Mouse (Mus musculus) ovary, postnatal 36 days (tissue): ENCODE measurements around the gene Lrch1.
A peak's percentile ranks its signal among the peaks of the same experiment; 100 is the strongest.

Experiments used
- DNase-seq: peaks from one replicate; pipeline ENCODE4 v3.0.0; 2022; ENCODE audit warnings: low spot score, mixed read lengths

Gene Lrch1

GRCm38 (mm10) chr14:74947376-74948013, at the start of gene Lrch1:
TSS of gene Lrch1 (minus strand) at chr14:74947876.
- peak; percentile 87 for DNase-seq

DNA sequence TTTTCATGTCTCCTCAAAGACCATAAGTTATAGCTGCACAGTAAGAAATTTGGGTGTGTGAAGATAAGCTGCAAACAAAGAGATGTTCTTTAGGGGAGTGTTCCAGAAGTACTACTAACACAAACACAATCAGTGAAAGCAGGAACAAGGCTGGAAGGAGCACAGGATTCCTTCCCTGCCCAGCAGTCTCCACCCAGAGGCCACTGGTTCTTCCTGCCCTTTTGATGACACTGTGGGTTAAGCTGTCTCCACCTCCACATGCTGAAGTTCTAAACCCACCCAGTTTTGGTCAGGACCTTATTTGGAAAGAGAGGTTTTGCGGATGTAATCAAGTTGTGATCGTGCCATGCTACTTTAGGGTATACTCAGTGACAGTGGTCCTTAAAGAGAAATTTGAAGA, 49.4 kb upstream of the Lrch1 start:
- no peak for DNase-seq

- no peak for DNase-seq
Observed at GRCm38 (mm10) chr14:74996556-74996955, 48.9 kb upstream of the Lrch1 start.

DNA sequence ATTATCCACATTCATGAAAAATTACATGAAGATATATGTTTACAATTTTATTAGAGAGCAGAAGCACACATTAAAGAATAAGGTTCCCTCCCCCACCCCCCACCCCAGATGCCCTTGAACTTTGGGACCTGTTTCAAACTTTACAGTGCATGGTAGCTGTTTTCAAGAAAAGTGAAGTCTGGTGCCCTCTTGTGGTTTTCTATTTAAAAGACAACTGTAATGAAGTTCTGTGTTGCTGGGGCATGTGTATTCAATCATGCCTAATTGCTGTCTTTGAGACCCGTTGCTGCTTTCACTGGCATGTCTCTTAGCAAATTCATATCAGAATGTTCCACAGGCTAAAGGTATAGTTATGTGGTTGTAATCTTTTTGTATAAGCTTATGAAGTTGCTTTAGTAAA, 42.8 kb upstream of the Lrch1 start:
- DNase-seq, result no peak

DNA sequence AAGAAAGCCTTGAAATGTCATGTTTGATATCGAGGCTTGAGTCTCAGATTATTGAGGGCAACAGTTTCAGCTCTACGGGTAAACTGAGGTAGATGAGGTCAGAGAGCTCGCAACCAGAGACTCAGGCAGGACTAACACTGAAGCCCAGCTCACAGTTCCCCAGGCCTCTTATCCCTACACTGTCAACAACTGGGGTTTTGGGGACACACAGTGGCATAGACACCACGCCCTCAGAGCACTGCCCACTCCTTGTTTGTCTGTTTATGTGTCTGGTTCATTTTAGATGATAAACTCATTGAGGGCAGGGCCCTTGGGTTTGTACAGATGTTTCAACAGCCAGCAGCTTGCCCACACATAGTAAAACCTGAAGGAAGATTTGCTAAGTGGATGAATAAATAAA, 42.2 kb upstream of the Lrch1 start:
- DNase-seq, result no peak

DNA sequence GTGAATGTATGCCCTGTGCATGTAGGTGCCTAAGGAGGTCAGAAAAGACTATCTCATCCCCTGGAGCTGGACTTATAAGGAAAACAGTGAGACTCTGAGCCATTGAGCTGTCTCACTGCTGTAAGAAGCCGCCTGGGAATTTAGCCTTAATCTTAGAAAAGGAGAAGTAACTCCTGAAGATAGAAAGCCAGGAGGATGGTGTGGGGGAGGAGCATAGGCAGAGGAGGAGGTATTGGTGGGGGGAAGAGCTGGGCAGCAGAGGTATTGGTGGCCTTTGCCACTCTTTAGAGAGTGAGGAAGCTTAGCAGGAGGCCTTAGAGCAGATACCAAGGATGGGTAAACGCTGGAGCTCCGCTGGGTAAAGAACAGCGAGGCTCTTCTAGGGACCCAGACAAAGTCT, 41.6 kb upstream of the Lrch1 start:
- no peak for DNase-seq

DNA sequence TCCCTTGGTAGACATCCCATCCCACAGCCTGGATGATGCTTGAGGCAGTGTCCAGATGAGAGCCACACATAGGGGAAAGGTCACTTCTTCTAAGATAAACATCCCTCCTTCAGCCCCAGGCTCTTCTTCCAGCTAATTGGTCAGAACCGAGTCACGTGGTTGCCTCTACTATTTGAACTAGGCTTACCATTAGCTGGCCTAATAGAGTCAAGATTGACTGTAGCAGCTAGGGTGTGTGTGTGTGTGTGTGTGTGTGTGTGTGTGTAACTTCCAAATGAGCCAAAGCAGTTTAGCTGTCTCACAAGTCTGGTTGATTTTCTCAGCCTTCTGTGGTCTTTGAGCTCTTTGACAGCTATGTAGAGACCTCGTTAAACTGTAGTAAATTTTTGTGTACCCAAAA, 38.9 kb upstream of the Lrch1 start:
- DNase-seq, result no peak

GRCm38 (mm10) chr14:74985658-74986057, 38.0 kb upstream of the Lrch1 start:
- DNase-seq, result no peak

- no peak for DNase-seq
Observed at GRCm38 (mm10) chr14:74984817-74985391, 37.2 kb upstream of the Lrch1 start.

GRCm38 (mm10) chr14:74983079-74983478, 35.4 kb upstream of the Lrch1 start:
- no peak for DNase-seq

GRCm38 (mm10) chr14:74981016-74981415, 33.3 kb upstream of the Lrch1 start:
- DNase-seq, result no peak

DNA sequence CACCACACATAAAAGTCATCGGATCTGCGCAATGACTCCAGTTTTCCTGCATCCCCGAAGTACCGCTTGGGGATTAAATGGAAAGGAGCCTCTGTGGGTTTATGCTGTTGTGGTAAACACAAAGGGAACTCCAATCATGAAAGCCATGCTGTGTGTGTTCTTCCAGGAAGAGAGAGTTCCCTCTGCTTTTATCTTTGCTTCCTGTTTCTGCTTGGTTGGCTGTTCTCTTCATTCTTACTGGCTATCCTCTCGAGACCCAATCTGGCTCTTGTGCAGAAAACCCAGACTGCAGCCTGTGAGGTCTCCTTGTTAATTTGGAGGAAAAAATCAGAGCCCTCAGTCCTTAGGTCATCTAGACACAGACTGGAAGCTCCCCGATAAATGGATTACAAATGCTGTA, 29.3 kb upstream of the Lrch1 start:
- DNase-seq, result no peak

DNA sequence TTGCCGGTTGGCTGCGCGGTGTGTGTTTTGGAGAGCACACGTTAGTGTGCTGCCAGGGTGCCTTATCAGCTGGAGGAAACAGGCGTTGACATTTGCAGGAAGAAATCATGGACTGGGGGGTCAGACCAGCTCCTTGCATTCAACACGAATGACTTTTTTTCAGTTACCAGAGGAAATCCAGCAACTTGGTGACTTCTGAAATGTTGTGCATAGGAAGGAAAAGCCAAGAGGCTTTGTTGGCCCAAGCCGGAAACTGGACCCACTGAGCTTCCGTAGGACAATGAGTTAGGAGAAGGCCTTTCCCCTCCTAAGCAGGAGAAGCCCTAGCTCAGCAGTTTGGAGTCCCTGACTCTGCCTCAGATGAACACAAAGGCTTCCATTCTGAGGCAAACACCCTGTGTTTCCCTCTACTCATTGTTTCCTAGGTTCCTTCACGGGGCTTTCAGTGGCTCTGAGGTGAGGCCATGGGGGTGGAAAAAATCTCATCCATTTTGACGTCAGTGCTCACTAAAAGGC, 26.5 kb upstream of the Lrch1 start:
- DNase-seq, result no peak

DNA sequence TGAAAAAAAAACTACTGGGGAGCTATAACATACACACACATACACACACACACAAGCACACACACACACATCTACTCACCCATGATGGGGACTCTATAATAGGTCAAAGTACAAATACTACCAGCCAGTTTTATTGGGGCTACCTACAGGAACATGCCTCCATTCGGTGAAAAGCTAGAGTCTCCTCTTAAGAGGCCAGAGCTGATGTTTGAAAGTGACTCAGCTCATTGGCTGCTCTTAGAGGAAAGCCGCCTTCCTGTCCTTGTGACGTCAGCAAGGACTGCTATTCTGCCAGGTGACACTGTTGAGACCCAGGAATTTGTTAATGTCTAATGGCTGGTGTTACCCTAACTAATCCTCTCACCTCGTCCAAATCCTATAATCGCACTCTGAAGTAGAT, 25.0 kb upstream of the Lrch1 start:
- DNase-seq, result no peak

- no peak for DNase-seq
Observed at GRCm38 (mm10) chr14:74972216-74972615, 24.5 kb upstream of the Lrch1 start.

GRCm38 (mm10) chr14:74963402-74963764, 15.7 kb upstream of the Lrch1 start:
- no peak for DNase-seq

DNA sequence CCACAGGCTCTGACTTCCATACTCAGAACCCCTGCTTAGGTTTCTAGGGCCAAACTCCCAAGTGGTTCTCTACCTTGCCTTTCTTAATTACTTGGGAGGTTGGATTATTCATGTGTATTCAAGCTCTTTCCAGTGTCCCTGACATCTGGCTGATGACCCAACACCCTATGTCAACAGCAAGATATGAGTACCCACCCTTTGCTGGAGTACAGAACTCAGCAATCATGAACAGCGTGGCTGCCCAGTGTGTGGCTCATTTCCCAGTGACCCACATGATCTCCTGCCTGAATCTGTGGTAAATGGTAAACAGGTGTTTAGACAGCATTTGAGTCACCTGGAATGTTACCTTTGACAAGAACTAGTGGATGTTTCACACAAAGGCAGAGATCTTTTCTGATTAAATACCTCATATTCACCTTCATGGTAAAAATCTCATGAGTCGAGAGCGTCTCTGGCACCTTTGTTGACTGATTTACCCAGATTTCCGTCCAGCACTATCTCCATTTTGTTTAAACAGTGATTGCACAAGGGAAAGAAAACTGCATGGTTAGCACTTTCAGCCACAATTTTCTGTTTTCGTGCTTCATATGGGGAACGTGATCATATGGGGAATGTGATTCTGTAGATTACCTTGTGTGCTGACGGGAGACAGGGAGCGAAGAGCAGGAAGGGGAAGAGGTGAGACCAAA, 15.2 kb upstream of the Lrch1 start:
- no peak for DNase-seq

DNA sequence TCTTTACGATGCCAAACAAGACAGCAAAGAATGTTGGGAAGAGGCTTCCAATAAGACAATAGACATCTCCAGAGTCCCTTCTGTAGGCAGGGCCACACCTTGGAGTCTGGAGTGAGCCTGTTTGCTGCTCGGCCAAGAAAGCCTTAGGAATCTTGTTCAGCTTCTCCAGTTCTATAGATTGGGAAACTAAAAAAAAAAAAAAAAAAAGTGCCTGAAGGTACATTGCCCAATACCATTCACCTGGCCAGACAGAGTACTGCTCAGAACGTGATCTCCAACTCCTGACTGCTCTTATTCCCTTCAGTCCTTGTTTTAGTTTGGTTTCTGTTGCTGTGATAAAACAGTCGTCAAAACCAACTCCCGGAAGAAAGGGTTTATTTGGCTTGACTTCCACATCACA, 12.9 kb upstream of the Lrch1 start:
- no peak for DNase-seq

- no peak for DNase-seq
Observed at GRCm38 (mm10) chr14:74956702-74957101, 9.0 kb upstream of the Lrch1 start.

- no peak for DNase-seq
Observed at GRCm38 (mm10) chr14:74956234-74956633, 8.6 kb upstream of the Lrch1 start.

GRCm38 (mm10) chr14:74948426-74949240, 957 bp upstream of the Lrch1 start:
- peak; percentile 66 for DNase-seq

DNA sequence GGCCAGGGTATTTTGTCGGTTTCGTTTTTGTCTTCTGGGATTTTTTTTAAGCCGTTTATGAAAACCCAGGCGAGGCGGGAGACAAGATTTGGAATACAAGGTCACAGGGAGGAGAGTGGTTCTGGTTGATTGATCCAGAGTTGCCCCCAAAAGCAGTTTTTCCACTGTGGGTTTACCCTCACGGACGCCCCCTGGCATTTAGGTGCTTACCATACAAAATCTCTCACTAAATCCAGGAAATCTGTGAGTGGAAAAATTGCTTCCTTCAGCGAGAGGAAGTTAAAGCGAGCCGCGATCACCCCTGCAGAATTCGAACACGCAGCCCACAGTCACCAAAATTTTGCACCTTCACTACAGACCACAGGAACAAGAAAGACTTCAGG, 329 bp upstream of the Lrch1 start:
- DNase-seq, result no peak
